Mouse (Mus musculus) kidney, adult 2 months (tissue): Measurements from ENCODE around the gene Stk38.
"Not testable (repeated sequence)": the region's sequence is repeated elsewhere in the genome, so short reads cannot be mapped to it uniquely, and the experiment has no call there.

Experiments
- CTCF ChIP-seq: fragments of 200-500 bp; conservative IDR thresholded peaks from 2 replicates; pipeline ENCODE4 v1.5.1; 2011; ENCODE audit warnings: low read depth, mild to moderate bottlenecking, control low read depth, low read length, moderate library complexity, mixed read lengths; ENCODE audit not compliant: insufficient read depth, insufficient read length
- POLR2A ChIP-seq: fragments of 200-500 bp; IDR thresholded peaks from one replicate; pipeline ENCODE4 v1.6.1; 2011; ENCODE audit warnings: low read depth, low read length, control low read depth

- TF ChIP-seq POLR2A, CTCF: not testable (repeated sequence)
These were observed 33.8 kb upstream of the Stk38 start for GRCm38 (mm10) chr17:29041632-29042031.
